8 mouse cellular contexts compared by ENCODE assay signal in the genomic region with DNA sequence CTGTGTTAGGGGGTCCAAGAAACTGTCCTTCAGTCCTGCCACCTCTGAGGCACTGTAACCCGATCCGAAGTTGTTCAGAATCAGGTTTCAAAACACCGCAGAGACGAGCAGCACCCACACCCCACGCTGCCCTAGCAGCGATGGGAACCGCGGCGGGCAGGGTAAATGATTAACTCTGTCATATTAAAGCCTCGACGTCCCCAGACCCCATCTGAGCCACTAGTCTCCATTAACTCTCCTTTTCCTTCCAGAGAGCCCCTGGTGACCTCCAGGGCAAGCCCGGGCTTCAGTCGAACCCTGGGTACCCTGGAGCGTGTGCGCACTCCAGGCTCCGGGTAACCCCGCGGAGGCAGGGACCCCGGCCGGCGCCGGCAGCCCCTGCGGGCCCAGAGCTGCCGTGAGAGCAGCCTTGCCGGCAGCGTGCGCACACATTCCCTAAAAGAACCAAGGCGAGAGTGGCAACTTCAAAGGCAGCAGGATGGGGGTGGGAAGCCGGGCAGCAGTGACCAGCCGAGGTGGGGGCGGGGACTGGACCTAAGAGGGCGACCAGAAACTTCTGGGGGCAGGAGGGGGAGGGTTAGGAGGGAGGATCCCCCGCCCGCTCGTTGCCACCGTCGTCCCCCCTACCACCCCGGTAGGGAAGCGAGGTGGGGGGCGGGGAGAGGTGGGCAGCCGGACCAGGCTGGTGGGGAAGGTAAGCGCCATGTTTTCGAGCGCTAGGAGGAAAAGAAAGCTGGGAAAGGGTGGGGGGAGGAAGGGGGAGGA. TPM values are rescaled to one million over a fixed set of nuclear protein-coding genes. Genes with fewer than 3 reads are reported as not detected.
DNase-seq lines count a peak whose midpoint lies in the region; ATAC-seq lines count a peak whose summit lies in the region.

No protein-coding gene starts in this region.

- H3K27ac ChIP-seq in lung, embryonic 16.5 days (ENCODE audit: low read length), result peak overlapping the region; percentile 84

- WGBS in lung, embryonic 16.5 days, result 1% methylated on average over 43 of the region's 44 CpGs

- peak overlapping the region; percentile 76 for H3K9ac ChIP-seq in lung, embryonic 16.5 days (ENCODE audit: low read length)

- ATAC-seq in lung, embryonic 16.5 days (ENCODE audit: low read depth), result peak; percentile 37

- DNase-seq in thymus, postnatal 14 days, result peak; percentile 14
- no peak for DNase-seq in thymus, postnatal 10 days (ENCODE audit: low spot score in 2 of 2)
- peak; percentile 24 to 48 for DNase-seq in cerebellum, postnatal 14 days
- peak; percentile 46 for DNase-seq in gastrocnemius, postnatal 25 days
- peak; percentile 62 for DNase-seq in kidney, adult 18-20 months
- DNase-seq in ovary, postnatal 36 days (ENCODE audit: low spot score), result peak; percentile 18
- DNase-seq in spleen, postnatal 4 days (ENCODE audit: low spot score in 2 of 2), result no peak

- peaks cover 8% of the 10 kb centered on the region for H3K4me1 ChIP-seq in lung, embryonic 16.5 days (replicated peaks; ENCODE audit: control insufficient read depth, insufficient read depth, low read length)

- peak overlapping the region; percentile 99 for H3K4me2 ChIP-seq in lung, embryonic 16.5 days (ENCODE audit: low read depth, low read length)

- peak overlapping the region; percentile 77 for H3K4me3 ChIP-seq in lung, embryonic 16.5 days (ENCODE audit: low read length)

- peaks cover 3% of the 10 kb centered on the region for H3K27me3 ChIP-seq in lung, embryonic 16.5 days (ENCODE audit: control insufficient read depth, insufficient read depth, low read depth, low read length)

- H3K9me3 ChIP-seq in lung, embryonic 16.5 days (ENCODE audit: control insufficient read depth, low read length), result no peaks in the 10 kb centered on the region

- no peaks in the 10 kb centered on the region for H3K36me3 ChIP-seq in lung, embryonic 16.5 days (ENCODE audit: control insufficient read depth, insufficient read depth, low read length)

RNA-seq across cellular contexts. Expression of gene Six4, which starts 1.5 kb away (rescaled TPM):
- 10 to 100 TPM; 12.3 to 13.2 TPM for total RNA-seq in gastrocnemius, postnatal 25 days (2021)
- 1.9 and 2.2 TPM in 2 replicates for polyA plus RNA-seq in lung, embryonic 16.5 days (2015; fragmentation: Nextera tagmentation; extraction: Ambion mirVana)

RNA-seq across cellular contexts. Expression of gene Mnat1, which starts 11.8 kb away (rescaled TPM):
- total RNA-seq in gastrocnemius, postnatal 25 days (2021), result 10 to 100 TPM; 16.1 to 17.2 TPM
- 28.3 and 29.6 TPM in 2 replicates for polyA plus RNA-seq in lung, embryonic 16.5 days (2015; fragmentation: Nextera tagmentation; extraction: Ambion mirVana)

RNA-seq across cellular contexts. Expression of gene Six1, which starts 58.1 kb away (rescaled TPM):
- 10 to 100 TPM; 47.7 to 51.0 TPM for total RNA-seq in gastrocnemius, postnatal 25 days (2021)
- polyA plus RNA-seq in lung, embryonic 16.5 days (2015; fragmentation: Nextera tagmentation; extraction: Ambion mirVana), result 1.3 and 2.0 TPM in 2 replicates

Comparison
In these comparisons a context has a peak if more than half of its experiments do, and no peak if none do; other contexts are left out.
1. DNase-seq: peak in thymus, postnatal 14 days (single experiment), cerebellum, postnatal 14 days (2 of 2), gastrocnemius, postnatal 25 days (single experiment), kidney, adult 18-20 months (single experiment) and ovary, postnatal 36 days (single experiment); none in thymus, postnatal 10 days (0 of 2) and spleen, postnatal 4 days (0 of 2).